In the genomic region with DNA sequence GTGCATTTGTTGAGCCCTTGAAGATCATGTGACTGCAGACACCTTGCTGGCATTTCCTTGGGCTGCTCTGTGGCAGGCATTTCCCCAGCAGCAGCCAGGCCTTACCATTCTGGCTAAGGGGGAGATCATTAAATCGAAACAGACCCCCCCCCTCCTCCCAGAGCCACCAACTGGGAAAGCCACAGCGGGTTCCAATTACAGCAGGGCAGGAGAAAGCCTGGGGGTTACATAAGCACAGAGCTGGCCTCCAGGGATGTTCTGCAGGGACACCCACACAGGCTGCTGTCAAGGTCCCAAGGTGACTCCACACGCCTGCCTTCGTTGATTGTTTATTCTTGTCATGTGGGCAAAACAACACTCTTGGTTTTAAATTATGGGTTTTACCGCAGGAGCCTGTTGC, we compare ENCODE assay signal across 16 mouse cellular contexts. TPM values are rescaled to one million over a fixed set of nuclear protein-coding genes. Genes with fewer than 3 reads are reported as not detected.
A peak's percentile ranks its signal among the peaks of the same experiment; 100 is the strongest.
DNase-seq lines count a peak whose midpoint lies in the region; ATAC-seq and TF ChIP-seq lines count a peak whose summit lies in the region.
"Had no signal": no experiment of that assay in that cellular context is flagged by ENCODE, and none has a peak within 500 bp of the region (broad histone marks: within the 10 kb centered on the region; RNA-seq: fewer than 3 reads in every experiment).

No protein-coding gene starts in this region.

- intact Hi-C loops in gastrocnemius, adult 2 months (cut with DNase I) = no loop called here
- intact Hi-C loops in gastrocnemius, postnatal 36 days (cut with DNase I) = no loop called here
- intact Hi-C loops in left cerebral cortex, postnatal 25 days (cut with DNase I) = no loop called here

- ATAC-seq in heart, embryonic 13.5 days (ENCODE audit: extremely low read depth, insufficient number of reproducible peaks, low FRiP score, low TSS enrichment) = no peak
- ATAC-seq: activated CD4-positive, CD25-positive, alpha-beta regulatory T cell, adult 4 months; CD4-positive, CD25-positive, alpha-beta regulatory T cell, adult 4 months; forebrain, embryonic 13.5 days; inflammation-experienced regulatory T-cells, adult 6 months had no signal

- 32% methylated on average over 5 of the region's 5 CpGs for WGBS in heart, embryonic 13.5 days

- no peaks in the 10 kb centered on the region for H3K27me3 ChIP-seq in heart, embryonic 13.5 days (replicated peaks)
- H3K27me3 ChIP-seq: forebrain, embryonic 13.5 days had no signal

- no peak for TF ChIP-seq CTCF in gastrocnemius, adult 2 months (IDR thresholded peaks at IDR 0.05)

- DNase-seq in gastrocnemius, adult 2 months = peak; percentile 71
- no peak for DNase-seq in gastrocnemius, postnatal 36 days
- DNase-seq in retina, postnatal 1 day = peak; percentile 25
- no peak for DNase-seq in retina, embryonic 14.5 days (ENCODE audit: low spot score)
- peak; percentile 80 for DNase-seq in skeletal muscle tissue, adult 2 months (ENCODE audit: low read depth, low spot score)
- DNase-seq in left cerebral cortex, postnatal 25 days (ENCODE audit: low spot score in 2 of 2) = no peak
- DNase-seq in urinary bladder, postnatal 4 days (ENCODE audit: low spot score in 2 of 2) = no peak
- DNase-seq: cerebellum, adult 11 months; kidney, postnatal 14 days; left cerebral cortex, postnatal 4 days; lung, adult 18-20 months had no signal

- H3K4me3 ChIP-seq in gastrocnemius, adult 2 months = no peak overlapping the region
- H3K4me3 ChIP-seq in heart, embryonic 13.5 days = no peak overlapping the region
- H3K4me3 ChIP-seq: forebrain, embryonic 13.5 days had no signal

- H3K4me2 ChIP-seq in heart, embryonic 13.5 days = no peak overlapping the region
- H3K4me2 ChIP-seq: forebrain, embryonic 13.5 days had no signal

- H3K27ac ChIP-seq in gastrocnemius, adult 2 months = peak overlapping the region; percentile 77
- peak overlapping the region; percentile 87 for H3K27ac ChIP-seq in heart, embryonic 13.5 days (replicated peaks)
- H3K27ac ChIP-seq: forebrain, embryonic 13.5 days had no signal

- peaks cover 27% of the 10 kb centered on the region for H3K36me3 ChIP-seq in heart, embryonic 13.5 days

- H3K4me1 ChIP-seq in heart, embryonic 13.5 days = peaks cover 41% of the 10 kb centered on the region
- H3K4me1 ChIP-seq: forebrain, embryonic 13.5 days had no signal

- no peaks in the 10 kb centered on the region for H3K9me3 ChIP-seq in heart, embryonic 13.5 days
- H3K9me3 ChIP-seq: forebrain, embryonic 13.5 days had no signal

- H3K9ac ChIP-seq in heart, embryonic 13.5 days = peak overlapping the region; percentile 69
- H3K9ac ChIP-seq: forebrain, embryonic 13.5 days had no signal

RNA-seq across cellular contexts. Expression of gene Sspn, which starts 26.6 kb away (rescaled TPM):
- total RNA-seq in gastrocnemius, adult 2 months (2021) = 10 to 100 TPM; 40.0 to 55.9 TPM
- 10 to 100 TPM; 50.1 to 57.6 TPM for total RNA-seq in gastrocnemius, postnatal 36 days (2021)
- polyA plus RNA-seq in heart, embryonic 13.5 days (2015; fragmentation: Nextera tagmentation; extraction: Ambion mirVana) = 53.4 and 57.1 TPM in 2 replicates
- 1 to 10 TPM; 3.9 to 4.1 TPM for total RNA-seq in left cerebral cortex, postnatal 25 days (2021)
- polyA plus RNA-seq: activated CD4-positive, CD25-positive, alpha-beta regulatory T cell, adult 4 months; CD4-positive, CD25-positive, alpha-beta regulatory T cell, adult 4 months had no signal

Comparison
In these comparisons a context has a peak if more than half of its experiments do, and no peak if none do; other contexts are left out.
1. DNase-seq: peak in gastrocnemius, adult 2 months (single experiment), retina, postnatal 1 day (single experiment) and skeletal muscle tissue, adult 2 months (single experiment); none in gastrocnemius, postnatal 36 days (0 of 2), retina, embryonic 14.5 days (single experiment), left cerebral cortex, postnatal 25 days (0 of 2) and urinary bladder, postnatal 4 days (0 of 2).
2. RNA of gene Sspn, which starts 26.6 kb away (total RNA-seq): 50.1 to 57.6 TPM in gastrocnemius, postnatal 36 days and 40.0 to 55.9 TPM in gastrocnemius, adult 2 months; 3.9 to 4.1 TPM in left cerebral cortex, postnatal 25 days; every median in the first group is over 4 times any median in the second.